Mouse (Mus musculus) layer of hippocampus, adult 2 months (tissue): Measurements from ENCODE around the gene Crhr2. TPM values are rescaled to one million over a fixed set of nuclear protein-coding genes. Genes with fewer than 3 reads are reported as not detected.

Experiments
- DNase-seq, 2 experiments: peaks; one replicate each; pipeline ENCODE4 v3.0.0; 2022; ENCODE audit warnings: low spot score in 2 of 2
- H3K27ac ChIP-seq: fragments of 200-600 bp; 2 replicates; pipeline ENCODE4 v1.8.1; 2022
- H3K4me3 ChIP-seq: fragments of 200-600 bp; 2 replicates; pipeline ENCODE4 v1.8.1; 2022; ENCODE audit warnings: mild to moderate bottlenecking
- CTCF ChIP-seq: fragments of 200-600 bp; conservative IDR thresholded peaks from 2 replicates; pipeline ENCODE4 v1.8.1; 2022; ENCODE audit warnings: antibody characterized with exemption, mild to moderate bottlenecking, moderate library complexity
- long read RNA-seq, 2 experiments: library from polyadenylated mRNA; stranded (forward); transcript quantifications; one replicate each; pipeline ENCODE4 v2.0.0; 2021; ENCODE audit warnings: borderline mapping rate in 2 of 2
- total RNA-seq, 2 experiments: library from RNA; stranded (reverse); gene quantifications; 2 replicates each; pipeline ENCODE4 v1.2.3; 2021

The Crhr2 gene
- 1 to 10 TPM; 2.8 to 4.2 TPM for total RNA-seq
- long read RNA-seq, experiment 1, partial matches to known transcripts: 0 of 10 reads
- long read RNA-seq, experiment 1, other reads (novel, unspliced or antisense): 4 of 10 reads
- long read RNA-seq, experiment 2, partial matches to known transcripts: 1 of 4 reads
- long read RNA-seq, experiment 2, other reads (novel, unspliced or antisense): 3 of 4 reads

DNA sequence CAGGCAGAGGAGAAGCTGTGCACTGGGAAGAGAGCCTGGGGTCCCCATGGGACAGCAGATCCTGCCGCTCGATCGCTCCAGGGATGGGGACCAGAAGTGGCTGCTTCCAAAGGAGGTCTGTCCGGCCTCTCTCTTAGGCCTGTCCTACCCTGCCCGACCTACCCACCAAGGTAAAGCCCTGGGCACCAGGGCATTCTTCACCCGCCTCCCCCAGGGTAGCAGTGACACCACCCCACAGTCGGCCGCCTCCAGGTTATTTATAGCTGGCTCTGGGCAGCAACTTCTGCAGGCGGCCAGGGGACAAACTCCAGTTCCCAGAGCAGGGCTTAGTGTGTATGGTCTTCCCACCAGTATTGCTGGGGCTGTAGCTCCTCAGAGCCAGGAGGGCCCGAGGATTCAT is at the start of gene Crhr2:
TSS of gene Crhr2 (minus strand) at position 223 of the 400 bp plus-strand sequence.
- no peak for TF ChIP-seq CTCF
- Histone ChIP-seq H3K4me3 (no peak within 1 kb of the TSS), H3K27ac (no peak within 1 kb of the TSS)
- DNase-seq: no peak

DNA sequence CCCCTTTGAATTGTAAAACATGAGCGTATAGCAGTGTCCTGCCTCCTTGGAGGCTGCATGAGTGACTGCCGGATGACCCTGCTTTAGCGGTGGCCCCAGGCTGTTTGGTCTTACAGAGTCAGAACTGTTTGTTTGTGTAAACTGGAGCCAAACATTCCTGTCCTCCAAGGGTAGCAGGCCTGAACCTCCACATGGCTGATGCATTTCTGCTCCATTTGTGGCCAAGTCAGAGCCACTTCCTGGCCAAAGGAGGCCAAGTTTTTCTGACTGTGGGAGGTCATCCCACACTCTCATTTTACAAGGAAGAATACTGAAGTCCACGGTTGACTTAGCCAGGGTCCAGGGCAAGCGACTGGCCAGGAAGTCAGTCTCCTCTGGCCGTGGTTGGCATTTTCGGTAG is 46.7 kb upstream of the Crhr2 start:
- no peak for TF ChIP-seq CTCF
- DNase-seq: no peak
- no peak overlapping the region for H3K27ac ChIP-seq
- no peak overlapping the region for H3K4me3 ChIP-seq

DNA sequence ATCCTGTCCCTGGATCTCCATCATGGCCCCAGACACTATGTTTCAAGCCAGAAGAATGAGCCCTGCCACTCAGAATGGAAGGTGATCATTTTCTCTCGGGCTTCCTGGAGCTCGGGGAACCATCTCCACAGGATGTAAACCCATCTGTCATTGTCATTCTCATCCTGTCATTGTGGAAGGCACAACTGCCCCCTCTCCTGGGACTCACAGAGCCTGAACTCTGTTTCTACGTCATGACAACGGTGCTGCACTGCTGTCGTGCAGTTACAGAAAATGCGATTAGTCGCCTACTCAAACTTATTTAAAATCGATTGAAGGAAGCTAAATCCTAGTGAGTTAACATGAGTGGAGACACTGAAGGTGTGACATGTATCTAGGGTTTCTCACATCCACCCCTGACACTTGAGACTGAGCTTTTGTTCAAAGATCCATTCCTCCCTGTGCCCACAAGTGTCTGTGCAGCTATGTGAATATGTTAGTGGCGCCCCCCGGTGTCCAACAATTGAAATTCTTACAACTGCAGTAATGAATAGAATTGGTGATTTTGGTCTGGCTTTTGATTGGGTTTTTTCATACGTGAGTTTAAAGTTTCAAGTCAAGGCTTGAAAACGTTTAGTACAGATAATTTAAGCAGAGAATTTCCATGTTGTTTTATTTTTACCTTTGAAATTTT is 44.4 kb upstream of the Crhr2 start:
- peak in 1 of 2 experiments; percentile 37 for DNase-seq
- peak; percentile 79 for TF ChIP-seq CTCF
- H3K27ac ChIP-seq: no peak overlapping the region
- no peak overlapping the region for H3K4me3 ChIP-seq

DNA sequence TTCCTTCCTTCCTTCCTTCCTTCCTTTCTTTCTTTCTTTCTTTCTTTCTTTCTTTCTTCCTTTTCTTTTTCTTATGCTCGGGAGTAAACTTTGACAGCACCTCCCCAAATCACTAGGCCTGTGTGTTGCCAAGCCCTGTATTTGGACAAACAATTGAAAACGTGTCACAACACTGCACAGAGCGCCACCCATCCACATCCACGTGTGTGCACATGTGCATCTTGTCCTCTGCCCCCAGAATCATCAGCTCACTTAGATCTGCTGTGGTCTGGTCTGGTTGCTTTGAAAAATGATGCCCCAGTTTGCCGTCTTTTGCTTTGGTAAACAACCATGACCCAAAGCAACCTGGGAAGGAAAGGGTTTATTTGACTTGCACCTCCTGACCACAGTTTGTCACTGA is 43.1 kb upstream of the Crhr2 start:
- no peak overlapping the region for H3K4me3 ChIP-seq
- TF ChIP-seq CTCF: no peak
- DNase-seq: no peak
- H3K27ac ChIP-seq: no peak overlapping the region

DNA sequence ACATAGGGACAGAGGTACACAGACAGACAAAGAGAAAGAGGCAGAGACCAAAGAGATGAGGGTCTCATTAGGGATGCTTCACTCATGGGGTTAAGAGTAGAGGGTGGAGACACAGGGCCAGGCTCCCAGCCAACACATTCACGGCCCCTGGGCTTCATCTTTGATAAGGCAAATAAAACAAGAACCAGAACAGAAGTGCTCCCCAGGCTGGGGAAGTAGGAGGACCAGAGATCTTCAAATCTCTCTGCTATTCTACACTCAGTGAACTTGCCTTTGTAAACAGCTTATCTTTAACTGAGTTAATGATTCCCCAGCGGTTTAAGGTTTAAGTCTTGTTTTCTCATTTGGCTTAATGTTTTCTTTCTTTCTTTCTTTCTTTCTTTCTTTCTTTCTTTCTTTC is 42.6 kb upstream of the Crhr2 start:
- Histone ChIP-seq H3K4me3 (no peak overlapping the region), H3K27ac (no peak overlapping the region)
- DNase-seq: no peak
- no peak for TF ChIP-seq CTCF

DNA sequence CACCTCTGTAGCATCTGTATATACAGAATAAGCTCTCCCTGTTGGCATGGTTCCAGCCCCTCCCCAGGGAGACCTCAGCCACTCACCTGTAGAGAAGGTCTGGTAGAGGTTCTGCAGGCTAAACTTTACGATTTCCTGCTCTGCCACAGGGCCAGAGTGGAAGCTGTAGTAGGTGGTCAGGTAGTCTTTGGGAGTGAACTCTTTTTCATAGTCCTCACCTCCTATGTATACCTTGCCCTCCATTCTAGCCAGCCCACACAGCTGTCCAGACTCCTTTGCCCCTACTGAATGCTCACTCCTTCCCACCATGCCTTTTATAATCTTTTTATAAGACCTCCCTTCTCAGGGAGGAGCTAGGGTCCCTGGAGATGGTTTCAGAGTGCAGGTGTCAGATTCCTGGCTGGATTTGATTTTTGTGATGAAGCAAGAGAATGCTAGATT is 41.9 kb upstream of the Crhr2 start, which contains the start of gene Inmt:
TSS of gene Inmt (minus strand) at position 303 of the 441 bp plus-strand sequence.
- TF ChIP-seq CTCF: no peak
- DNase-seq: no peak
- Histone ChIP-seq H3K27ac (no peak within 1 kb of the TSS), H3K4me3 (no peak within 1 kb of the TSS)

DNA sequence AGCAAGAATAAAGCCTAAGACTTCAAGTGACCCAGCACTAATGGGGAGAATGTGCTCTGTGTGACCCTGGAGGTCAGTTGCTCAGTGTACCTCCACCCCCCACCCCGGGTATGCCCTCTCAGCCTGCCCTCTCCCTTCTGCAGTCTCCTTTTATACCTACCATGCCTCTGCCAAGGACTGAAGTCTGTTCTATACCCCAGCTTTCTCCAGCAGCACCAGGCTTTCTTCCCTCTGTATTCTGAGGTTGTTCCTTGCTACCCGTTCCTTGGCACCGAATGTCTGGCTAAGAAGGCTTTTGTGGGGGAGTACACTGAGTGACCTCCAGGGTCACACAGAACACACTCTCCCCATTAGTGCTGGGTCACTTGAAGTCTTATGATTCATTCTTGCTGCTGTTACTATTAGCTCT is 41.1 kb upstream of the Crhr2 start:
- no peak for DNase-seq
- Histone ChIP-seq H3K27ac (no peak overlapping the region), H3K4me3 (no peak overlapping the region)
- TF ChIP-seq CTCF: no peak

DNA sequence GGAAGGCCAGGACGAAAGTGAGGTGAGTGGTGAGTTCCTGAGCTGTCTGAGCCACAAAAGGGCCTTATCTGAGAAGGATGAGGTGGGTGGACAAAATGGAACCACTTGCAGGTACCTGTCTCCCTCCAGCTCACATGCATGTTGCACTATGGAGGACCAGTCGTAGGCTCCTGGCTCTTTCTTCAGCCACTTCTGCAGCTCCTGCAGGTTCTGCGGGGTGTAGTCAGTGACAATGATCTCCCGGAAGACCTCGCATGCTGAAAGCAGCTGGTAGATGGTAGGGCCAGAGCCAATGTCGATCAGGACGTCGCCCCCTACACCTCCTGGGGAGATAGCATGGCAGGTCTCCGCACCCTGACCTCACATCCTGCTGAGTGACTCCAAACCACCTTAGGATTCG is 40.4 kb upstream of the Crhr2 start:
- H3K27ac ChIP-seq: no peak overlapping the region
- no peak for DNase-seq
- no peak for TF ChIP-seq CTCF
- H3K4me3 ChIP-seq: no peak overlapping the region

DNA sequence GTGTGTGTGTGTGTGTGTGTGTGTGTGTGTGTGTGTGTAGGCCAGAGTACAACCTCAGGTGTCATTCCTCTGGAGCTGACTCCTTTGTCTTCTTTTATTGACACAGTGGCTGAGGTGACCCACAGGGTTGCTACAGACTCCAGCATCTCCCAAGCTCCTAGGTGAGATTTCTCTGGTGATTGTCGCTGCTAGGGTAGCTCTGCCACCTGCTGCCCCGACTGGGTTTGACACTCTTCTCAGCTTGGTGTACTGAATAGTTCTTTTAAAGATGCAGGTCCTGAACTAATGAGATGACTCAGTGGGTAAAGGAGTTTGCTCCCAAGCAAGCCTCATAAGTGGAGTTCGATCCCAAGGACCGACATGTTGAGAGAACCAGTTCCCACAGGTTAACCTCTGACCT is 38.8 kb upstream of the Crhr2 start:
- TF ChIP-seq CTCF: peak; percentile 65
- no peak overlapping the region for H3K27ac ChIP-seq
- H3K4me3 ChIP-seq: no peak overlapping the region
- peak in 1 of 2 experiments; percentile 35 for DNase-seq

DNA sequence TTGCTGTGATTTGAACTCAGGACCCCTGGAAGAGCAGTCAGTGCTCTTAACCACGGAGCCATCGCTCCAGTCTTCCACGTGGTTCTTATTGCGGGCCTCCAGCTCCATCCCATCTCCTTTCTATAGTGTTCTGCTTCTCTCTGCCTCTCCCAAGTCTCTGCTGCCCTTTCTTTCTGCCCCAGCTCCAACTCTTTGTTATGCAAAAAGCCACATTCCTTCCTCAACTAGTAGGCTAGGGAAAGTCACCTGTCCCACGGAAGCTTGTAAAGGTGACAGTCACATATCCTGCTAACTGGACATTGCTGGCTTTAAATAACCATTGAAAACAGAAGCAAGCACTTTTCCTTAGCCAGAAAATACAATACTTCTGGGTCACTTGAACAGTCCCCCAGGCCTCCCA is 37.0 kb upstream of the Crhr2 start:
- no peak overlapping the region for H3K27ac ChIP-seq
- no peak for TF ChIP-seq CTCF

DNA sequence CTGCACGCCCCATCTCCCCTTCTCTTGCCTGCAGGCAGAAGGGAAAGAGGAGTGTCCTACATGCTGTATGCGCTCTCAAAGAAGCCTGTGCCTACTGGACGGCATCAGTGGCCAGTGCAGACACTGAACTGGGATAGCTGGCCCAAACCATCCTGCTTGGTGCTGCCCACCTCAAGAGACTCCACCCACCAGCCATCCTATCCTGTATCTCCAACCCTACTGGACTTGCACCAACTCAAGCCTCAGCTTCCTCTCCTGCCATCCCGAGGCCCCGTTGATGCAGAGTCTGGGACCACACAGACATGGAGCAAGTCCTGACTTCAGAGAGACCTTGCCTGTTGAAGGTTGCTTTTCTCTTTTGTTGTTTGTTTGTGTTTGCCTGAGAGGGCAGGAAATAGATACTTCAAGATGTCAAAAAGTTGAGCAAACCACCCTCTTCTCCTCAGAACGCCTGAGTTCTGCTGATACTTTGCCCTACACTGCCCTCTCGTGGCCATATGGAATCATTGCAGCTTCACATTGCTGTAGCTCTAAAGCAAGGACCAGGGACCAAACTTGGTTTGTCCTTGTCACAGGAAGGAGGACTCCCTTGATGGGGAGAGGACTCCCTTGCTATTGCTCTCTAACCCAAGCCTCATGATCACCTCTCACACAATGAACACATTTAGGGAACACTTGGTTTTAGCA is 34.1 kb upstream of the Crhr2 start:
- no peak overlapping the region for H3K4me3 ChIP-seq
- DNase-seq: peak; percentile 75 to 79
- peak; percentile 98 for TF ChIP-seq CTCF
- H3K27ac ChIP-seq: no peak overlapping the region

More for the DNA sequence above, 37.0 kb upstream of the Crhr2 start:
- no peak overlapping the region for H3K4me3 ChIP-seq
- no peak for DNase-seq

DNA sequence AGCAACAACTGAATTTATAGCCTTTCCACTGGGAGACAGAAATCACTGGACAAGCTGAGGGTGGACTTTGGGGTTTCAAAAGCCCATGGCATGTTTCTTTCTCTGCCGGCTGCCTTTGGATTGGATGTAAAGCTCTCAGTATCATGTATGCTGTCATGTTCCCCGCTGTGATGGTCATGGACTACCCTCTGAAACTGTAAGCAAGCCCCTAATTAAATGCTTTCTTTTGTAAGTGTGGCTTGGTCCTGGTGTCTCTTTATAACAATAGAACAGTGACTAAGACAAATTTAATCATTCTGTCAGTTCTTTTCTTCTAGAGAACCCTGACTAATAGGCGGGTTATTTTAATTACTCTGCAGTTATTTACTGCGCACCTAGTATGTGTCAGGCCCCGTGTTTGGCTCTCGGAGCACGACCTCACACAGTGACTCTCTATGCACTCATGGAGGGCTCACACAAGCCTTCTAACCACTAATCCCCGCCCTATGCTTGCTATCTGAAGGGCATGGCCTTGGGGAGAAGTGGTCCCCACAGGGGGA is 30.3 kb upstream of the Crhr2 start:
- DNase-seq: no peak
- no peak for TF ChIP-seq CTCF
- no peak overlapping the region for H3K27ac ChIP-seq
- H3K4me3 ChIP-seq: no peak overlapping the region

DNA sequence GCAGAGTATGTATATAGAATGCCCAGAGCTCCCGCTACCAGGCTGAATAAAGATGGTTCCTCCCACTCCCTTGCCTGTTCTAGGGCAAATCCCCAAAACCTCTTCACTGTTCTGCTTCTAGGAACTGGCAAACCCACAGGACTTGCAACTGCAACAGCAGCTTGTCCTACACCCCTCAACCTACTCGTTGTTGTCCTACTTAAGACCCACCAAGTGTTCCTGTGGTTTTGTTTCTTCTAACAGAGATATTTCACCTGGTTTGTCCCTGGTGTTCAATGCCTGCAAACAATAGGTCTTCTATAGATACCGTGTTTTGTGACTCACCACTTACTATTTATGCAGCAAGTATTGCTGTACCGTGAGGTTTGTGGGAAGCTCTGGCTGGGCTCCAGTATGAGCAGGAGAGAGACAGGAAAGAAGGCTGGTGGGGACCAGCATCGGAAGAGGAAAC is 28.5 kb upstream of the Crhr2 start:
- DNase-seq: peak; percentile 72 to 80
- H3K27ac ChIP-seq: peak overlapping the region; percentile 85
- no peak overlapping the region for H3K4me3 ChIP-seq
- TF ChIP-seq CTCF: no peak
